Mouse (Mus musculus) midbrain, embryonic 10.5 days (tissue): Measurements from ENCODE around the gene Scube1. TPM values are rescaled to one million over a fixed set of nuclear protein-coding genes. Genes with fewer than 3 reads are reported as not detected.
A peak's percentile ranks its signal among the peaks of the same experiment; 100 is the strongest.

ENCODE experiments used
- DNase-seq: peaks from one replicate; pipeline ENCODE4 v3.0.0-alpha.2; 2017; ENCODE audit warnings: low spot score
- H3K27ac ChIP-seq: fragments of 300-500 bp; sonication (generic); replicated peaks from 2 replicates; pipeline ENCODE4 v1.5.1; 2016; ENCODE audit warnings: mild to moderate bottlenecking
- H3K27me3 ChIP-seq: fragments of 300-500 bp; sonication (generic); 2 replicates; pipeline ENCODE4 v1.6.1; 2016; ENCODE audit warnings: low read depth, mild to moderate bottlenecking; ENCODE audit not compliant: poor library complexity, severe bottlenecking
- H3K36me3 ChIP-seq: fragments of 300-500 bp; sonication (generic); 2 replicates; pipeline ENCODE4 v1.6.1; 2016; ENCODE audit warnings: mild to moderate bottlenecking, moderate library complexity
- H3K4me1 ChIP-seq: fragments of 300-500 bp; sonication (generic); 2 replicates; pipeline ENCODE4 v1.6.1; 2016
- H3K4me3 ChIP-seq: fragments of 300-500 bp; sonication (generic); 2 replicates; pipeline ENCODE4 v1.5.1; 2016; ENCODE audit warnings: mild to moderate bottlenecking, moderate library complexity
- H3K9me3 ChIP-seq: fragments of 300-500 bp; sonication (generic); replicated peaks from 2 replicates; pipeline ENCODE4 v1.6.1; 2016; ENCODE audit warnings: mild to moderate bottlenecking
- WGBS: fragments of 180-500 bp; shearing (Covaris S2); methylation state at CpG from one replicate; pipeline ENCODE4 v1.1.7; 2016; 5-methylcytosine and 5-hydroxymethylcytosine counted together
- polyA plus RNA-seq: library from polyadenylated mRNA; unstranded; fragments of >200 nt; fragmentation: Nextera tagmentation; extraction: Ambion mirVana; gene quantifications from 2 replicates; pipeline ENCODE4 v1.2.1, GENCODE M21; 2016

Scube1 gene
- polyA plus RNA-seq, 1 experiment from 2014 or later = 74.8 TPM

DNA sequence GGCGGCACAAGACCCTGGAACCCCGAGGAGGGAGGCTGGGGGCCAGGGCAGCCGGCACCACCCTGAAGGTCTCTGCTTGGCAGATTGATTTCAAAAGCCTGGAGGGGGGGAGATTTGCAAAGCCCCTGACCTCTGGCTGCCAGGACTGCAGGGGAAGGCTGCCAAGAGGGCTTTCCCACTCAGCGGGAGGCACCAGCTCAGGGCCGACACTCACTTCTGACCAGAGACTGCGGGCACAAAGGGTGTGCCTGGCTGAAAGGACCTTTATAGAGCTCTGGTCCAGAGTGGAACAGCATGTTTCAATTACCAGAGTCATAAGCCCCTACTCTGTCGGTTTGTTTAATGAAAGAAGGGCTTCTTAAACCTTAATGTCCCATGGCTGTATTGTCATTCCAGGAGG, 46.7 kb downstream of the Scube1 start:
- Histone ChIP-seq H3K4me1 (peaks cover 54% of the 10 kb centered on the region), H3K27ac (peak overlapping the region; percentile 75), H3K9me3 (no peaks in the 10 kb centered on the region), H3K4me3 (peak overlapping the region; percentile 27), H3K36me3 (peaks cover 45% of the 10 kb centered on the region), H3K27me3 (peaks cover 57% of the 10 kb centered on the region)
- WGBS = 9% methylated on average over 7 of the region's 7 CpGs
- DNase-seq = peak; percentile 56

DNA sequence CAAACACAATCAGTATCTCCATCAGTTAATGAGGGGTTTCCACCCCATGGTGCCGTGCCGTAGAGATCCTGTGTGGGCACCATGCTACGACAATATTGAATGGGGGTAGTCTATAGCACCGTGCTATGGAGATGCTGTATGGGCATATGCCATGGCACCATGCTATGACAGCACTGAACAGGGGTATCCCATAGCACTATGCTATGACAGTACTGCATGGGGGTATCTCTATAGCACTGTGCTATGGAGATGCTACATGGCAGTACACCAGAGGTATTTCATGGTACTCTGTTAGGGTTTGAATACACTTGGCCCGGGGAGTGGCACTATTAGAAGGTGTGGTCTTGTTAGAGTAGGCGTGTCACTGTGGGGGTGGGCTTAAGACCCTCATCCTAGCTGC, 47.7 kb downstream of the Scube1 start:
- Histone ChIP-seq H3K27me3 (peaks cover 51% of the 10 kb centered on the region), H3K9me3 (no peaks in the 10 kb centered on the region), H3K27ac (no peak overlapping the region), H3K4me1 (peaks cover 47% of the 10 kb centered on the region), H3K36me3 (peaks cover 50% of the 10 kb centered on the region), H3K4me3 (no peak overlapping the region)
- DNase-seq = no peak
- WGBS = 92% methylated on average over 6 of the region's 6 CpGs

DNA sequence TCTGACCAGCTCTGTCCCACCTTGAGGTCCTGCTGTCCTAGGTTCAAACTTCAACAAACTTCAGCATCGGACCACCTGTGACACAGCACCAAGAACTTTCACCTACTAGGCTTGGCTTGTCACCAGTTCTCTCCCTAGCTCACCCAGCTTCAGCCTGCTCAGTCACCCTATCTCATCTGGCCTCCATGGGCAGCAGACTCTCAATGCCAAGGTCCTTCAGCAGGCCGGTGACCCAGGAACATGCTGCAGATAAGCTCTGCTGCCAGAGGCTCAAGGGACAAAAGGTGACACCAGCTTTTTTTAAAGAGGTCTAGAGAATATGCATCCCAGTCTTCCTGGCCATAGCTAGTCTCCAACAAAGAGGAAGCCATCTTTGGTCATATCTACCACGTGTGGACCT, 48.5 kb downstream of the Scube1 start:
- H3K4me3 ChIP-seq = no peak overlapping the region
- peaks cover 59% of the 10 kb centered on the region for H3K36me3 ChIP-seq
- H3K27me3 ChIP-seq = peaks cover 43% of the 10 kb centered on the region
- no peak for DNase-seq
- H3K4me1 ChIP-seq = peaks cover 48% of the 10 kb centered on the region
- no peak overlapping the region for H3K27ac ChIP-seq
- WGBS = 92% methylated on average over 3 of the region's 3 CpGs
- H3K9me3 ChIP-seq = no peaks in the 10 kb centered on the region

DNA sequence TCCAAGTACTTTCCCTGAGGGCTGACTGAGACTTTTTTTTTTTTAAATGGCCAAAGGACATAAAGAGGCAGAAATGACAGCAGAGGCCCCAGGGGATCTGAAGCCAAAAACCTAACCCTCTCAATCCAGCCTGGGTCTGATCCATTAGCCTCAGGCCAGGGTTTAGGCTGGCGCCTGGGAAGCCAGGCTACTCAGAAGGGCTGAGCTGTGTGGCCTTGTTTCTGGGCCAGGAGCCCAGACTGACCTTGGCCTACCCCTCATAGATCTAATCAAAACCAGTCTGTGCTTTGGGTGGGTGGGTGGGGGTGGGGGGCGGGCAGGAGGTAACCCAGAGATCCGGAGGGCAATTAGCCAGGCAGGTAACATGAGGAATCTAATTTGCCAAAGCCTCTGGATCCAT, 51.2 kb downstream of the Scube1 start:
- Histone ChIP-seq H3K27ac (no peak overlapping the region), H3K4me1 (peaks cover 25% of the 10 kb centered on the region), H3K4me3 (no peak overlapping the region), H3K9me3 (no peaks in the 10 kb centered on the region), H3K27me3 (peaks cover 21% of the 10 kb centered on the region), H3K36me3 (peaks cover 72% of the 10 kb centered on the region)
- 76% methylated on average over 3 of the region's 3 CpGs for WGBS
- DNase-seq = no peak

DNA sequence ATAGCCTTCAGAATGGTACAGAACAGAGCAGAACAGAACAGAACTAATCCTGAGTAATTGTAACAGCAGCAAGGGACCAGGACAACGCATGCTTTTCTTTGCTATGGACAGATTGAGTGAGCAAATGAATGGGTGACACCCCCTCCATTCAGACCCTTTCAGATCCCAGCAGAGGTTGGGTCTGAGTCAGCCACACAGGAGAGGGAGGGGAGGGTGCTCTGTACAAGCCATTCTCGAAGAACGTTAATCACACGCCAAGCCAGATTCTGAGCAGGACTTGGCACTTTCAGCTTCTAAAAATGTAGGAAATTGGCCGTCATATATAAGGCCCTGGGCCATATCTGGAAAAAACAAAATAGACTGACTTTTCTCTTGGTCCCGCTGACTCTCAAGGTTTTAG, 57.3 kb downstream of the Scube1 start:
- no peak overlapping the region for H3K27ac ChIP-seq
- peaks cover 46% of the 10 kb centered on the region for H3K27me3 ChIP-seq
- WGBS = 65% methylated on average over 6 of the region's 6 CpGs

DNA sequence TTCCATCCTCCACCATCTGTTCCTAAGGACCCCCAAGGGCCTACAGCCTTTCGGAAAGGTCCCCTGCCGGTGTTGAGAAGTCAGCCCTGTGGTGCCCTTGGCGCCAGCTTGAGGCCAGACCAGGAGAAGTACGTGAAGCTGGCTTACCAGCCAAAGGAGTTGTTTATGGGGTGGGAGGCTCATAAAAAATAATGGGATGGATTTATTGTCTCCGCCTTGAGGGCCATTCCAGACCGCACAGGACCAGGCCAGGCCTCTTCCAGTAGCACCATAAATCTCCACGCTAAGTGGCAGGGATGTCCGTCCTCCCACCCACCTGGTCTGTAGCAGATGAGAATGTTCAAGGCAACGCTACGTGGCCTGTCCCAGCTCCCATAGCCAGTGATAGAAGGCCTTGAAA, 58.4 kb downstream of the Scube1 start:
- peaks cover 70% of the 10 kb centered on the region for H3K4me1 ChIP-seq
- no peak for DNase-seq
- 87% methylated on average over 10 of the region's 10 CpGs for WGBS
- no peak overlapping the region for H3K27ac ChIP-seq
- H3K36me3 ChIP-seq = peaks cover 19% of the 10 kb centered on the region
- H3K4me3 ChIP-seq = no peak overlapping the region
- peaks cover 47% of the 10 kb centered on the region for H3K27me3 ChIP-seq
- no peaks in the 10 kb centered on the region for H3K9me3 ChIP-seq

More for the DNA sequence above, 57.3 kb downstream of the Scube1 start:
- H3K4me3 ChIP-seq = no peak overlapping the region
- H3K36me3 ChIP-seq = peaks cover 30% of the 10 kb centered on the region
- H3K9me3 ChIP-seq = no peaks in the 10 kb centered on the region
- no peak for DNase-seq
- peaks cover 62% of the 10 kb centered on the region for H3K4me1 ChIP-seq

DNA sequence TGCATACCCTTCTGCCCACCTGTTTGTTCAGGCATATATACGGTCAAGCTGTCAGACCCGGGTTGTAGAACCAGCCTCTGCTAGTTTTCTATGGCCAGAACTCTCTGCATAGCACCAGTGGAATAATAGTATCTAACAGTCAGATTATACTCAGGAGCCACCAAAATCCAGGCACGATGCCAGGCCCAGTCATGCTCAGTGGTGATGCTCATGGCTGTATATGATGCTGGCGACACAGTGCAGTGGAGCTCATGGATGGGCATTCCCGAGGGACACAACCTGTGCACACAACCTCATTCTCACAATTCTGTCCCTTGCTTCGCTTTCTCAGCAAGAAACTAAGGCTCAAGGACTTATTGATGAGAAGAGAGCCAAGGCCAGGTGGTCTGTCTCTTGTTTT, 58.8 kb downstream of the Scube1 start:
- Histone ChIP-seq H3K4me3 (no peak overlapping the region), H3K27me3 (peaks cover 51% of the 10 kb centered on the region), H3K9me3 (no peaks in the 10 kb centered on the region), H3K36me3 (peaks cover 16% of the 10 kb centered on the region), H3K27ac (0 out of 2 replicates have a peak overlapping the region, but pooled peaks have one; percentile 28), H3K4me1 (peaks cover 69% of the 10 kb centered on the region)
- 91% methylated on average over 6 of the region's 6 CpGs for WGBS
- DNase-seq = no peak

DNA sequence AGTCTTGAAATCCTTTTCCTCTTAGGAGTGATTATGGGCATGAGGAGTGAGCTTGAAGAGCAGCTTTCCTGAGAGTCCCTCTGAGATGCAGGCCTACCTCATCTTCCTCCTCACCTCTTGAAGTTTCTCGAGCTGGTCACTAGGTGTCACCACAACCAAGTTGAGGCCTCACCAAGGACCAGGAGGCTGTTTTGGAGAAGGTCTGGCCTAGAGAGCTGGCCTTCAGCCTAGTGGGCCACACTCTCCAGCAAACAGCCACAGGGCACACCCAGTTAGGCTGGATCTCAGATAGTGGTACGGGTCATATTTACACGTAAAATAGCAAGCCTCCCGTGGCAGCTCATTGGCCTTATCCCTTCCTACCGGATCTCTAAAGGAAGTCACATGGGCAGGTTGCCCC, 60.1 kb downstream of the Scube1 start:
- peak; percentile 44 for DNase-seq
- Histone ChIP-seq H3K36me3 (peaks cover 14% of the 10 kb centered on the region), H3K27ac (no peak overlapping the region), H3K4me3 (no peak overlapping the region), H3K4me1 (peaks cover 74% of the 10 kb centered on the region), H3K27me3 (peaks cover 64% of the 10 kb centered on the region), H3K9me3 (no peaks in the 10 kb centered on the region)
- 53% methylated on average over 5 of the region's 5 CpGs for WGBS

DNA sequence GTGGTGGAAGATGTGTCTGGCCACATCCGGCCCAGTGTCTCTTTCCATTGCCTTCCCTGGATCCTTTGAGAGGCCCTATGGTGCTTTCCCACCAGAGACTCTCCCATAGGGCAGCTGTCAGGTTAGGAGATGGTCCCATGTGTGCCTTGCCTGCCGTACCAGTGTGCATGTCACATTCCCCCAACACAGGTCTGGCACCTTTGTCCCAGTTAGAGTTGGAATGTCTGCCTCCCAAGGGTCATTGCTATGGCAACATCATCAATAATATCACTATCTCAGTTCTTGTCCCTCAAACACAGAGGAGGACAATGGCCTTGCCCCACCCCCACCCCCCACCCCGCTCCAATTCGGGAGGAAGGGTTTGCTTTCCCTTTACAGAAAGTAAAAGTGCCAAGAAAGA, 61.8 kb downstream of the Scube1 start:
- Histone ChIP-seq H3K9me3 (no peaks in the 10 kb centered on the region), H3K4me3 (peak overlapping the region; percentile 4; the same call in 1 of the 2 replicates), H3K4me1 (peaks cover 76% of the 10 kb centered on the region), H3K27ac (0 out of 2 replicates have a peak overlapping the region, but pooled peaks have one; percentile 20), H3K36me3 (peaks cover 27% of the 10 kb centered on the region), H3K27me3 (peaks cover 68% of the 10 kb centered on the region)
- DNase-seq = no peak
- 39% methylated on average over 4 of the region's 4 CpGs for WGBS

DNA sequence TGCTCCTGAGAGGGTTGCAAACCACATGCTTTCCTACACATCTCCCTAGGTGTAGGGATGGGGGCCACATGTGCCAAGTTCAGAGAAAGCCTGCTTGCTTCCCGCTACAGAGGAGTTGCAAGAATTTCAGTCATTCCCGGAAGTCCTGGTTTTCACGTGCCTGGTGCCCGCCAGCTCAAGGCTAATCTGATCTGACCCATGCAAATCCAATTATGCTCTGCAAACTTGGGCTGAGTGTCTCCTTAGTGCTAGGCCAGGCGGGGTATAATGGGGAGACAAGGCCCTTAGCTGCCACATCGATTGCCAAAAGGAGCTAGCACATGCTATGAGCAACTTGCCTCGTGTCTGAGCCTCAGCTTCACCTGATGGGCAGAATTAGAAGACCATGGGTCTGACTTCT, 62.7 kb downstream of the Scube1 start:
- peak overlapping the region; percentile 63; the same call in 1 of the 2 replicates for H3K27ac ChIP-seq
- DNase-seq = peak; percentile 64
- peaks cover 68% of the 10 kb centered on the region for H3K4me1 ChIP-seq
- H3K36me3 ChIP-seq = peaks cover 37% of the 10 kb centered on the region
- H3K27me3 ChIP-seq = peaks cover 67% of the 10 kb centered on the region
- no peaks in the 10 kb centered on the region for H3K9me3 ChIP-seq
- no peak overlapping the region for H3K4me3 ChIP-seq
- WGBS = 35% methylated on average over 7 of the region's 7 CpGs

DNA sequence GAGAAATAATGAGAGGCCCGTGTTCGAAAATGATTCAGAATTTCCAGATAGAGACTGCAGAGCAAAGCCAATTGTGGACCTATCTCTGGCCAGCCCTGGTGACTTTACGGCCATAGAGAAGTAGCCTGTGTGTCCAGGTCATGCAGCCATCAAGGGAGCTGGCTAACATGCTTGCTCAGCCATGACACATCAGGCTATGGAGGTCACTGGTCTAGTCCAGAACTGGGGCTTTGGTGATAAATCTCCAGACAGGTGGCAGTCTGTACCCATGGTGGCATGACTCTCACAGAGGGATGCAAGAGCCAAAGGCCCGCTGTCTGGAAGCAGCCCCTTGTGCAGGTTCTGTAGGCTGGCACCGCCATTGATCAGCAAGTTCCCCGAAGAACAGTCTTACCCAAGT, 82.3 kb downstream of the Scube1 start:
- H3K4me1 ChIP-seq = peaks cover 27% of the 10 kb centered on the region
- no peak overlapping the region for H3K4me3 ChIP-seq
- no peaks in the 10 kb centered on the region for H3K9me3 ChIP-seq
- H3K27ac ChIP-seq = no peak overlapping the region
- H3K36me3 ChIP-seq = peaks cover 64% of the 10 kb centered on the region
- DNase-seq = no peak
- 94% methylated on average over 6 of the region's 6 CpGs for WGBS
- 0 out of 2 replicates have a peak, but pooled peaks cover under 1% of the 10 kb centered on the region for H3K27me3 ChIP-seq

DNA sequence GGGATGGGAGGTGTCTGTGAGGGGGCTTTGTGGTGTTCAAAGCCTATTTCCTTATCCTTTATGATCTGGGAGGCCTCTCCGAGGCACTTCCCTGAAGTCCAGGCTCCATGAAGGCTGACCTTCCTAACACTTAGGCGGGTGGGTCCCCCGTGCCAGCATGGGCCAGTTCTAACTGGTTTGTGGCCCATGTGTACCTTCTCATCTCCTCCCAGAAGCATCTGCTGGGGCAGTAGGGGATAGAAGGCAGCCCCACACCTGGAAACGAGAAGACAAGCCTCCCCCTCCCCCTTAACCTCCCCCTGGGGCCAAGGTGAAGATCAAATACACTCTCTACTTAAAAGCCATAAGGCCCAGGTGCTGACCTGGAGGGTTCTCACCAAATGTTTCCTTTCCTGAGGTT, 84.6 kb downstream of the Scube1 start:
- 63% methylated on average over 4 of the region's 4 CpGs for WGBS
- DNase-seq = no peak
- H3K27ac ChIP-seq = peak overlapping the region; percentile 57; the same call in 1 of the 2 replicates

DNA sequence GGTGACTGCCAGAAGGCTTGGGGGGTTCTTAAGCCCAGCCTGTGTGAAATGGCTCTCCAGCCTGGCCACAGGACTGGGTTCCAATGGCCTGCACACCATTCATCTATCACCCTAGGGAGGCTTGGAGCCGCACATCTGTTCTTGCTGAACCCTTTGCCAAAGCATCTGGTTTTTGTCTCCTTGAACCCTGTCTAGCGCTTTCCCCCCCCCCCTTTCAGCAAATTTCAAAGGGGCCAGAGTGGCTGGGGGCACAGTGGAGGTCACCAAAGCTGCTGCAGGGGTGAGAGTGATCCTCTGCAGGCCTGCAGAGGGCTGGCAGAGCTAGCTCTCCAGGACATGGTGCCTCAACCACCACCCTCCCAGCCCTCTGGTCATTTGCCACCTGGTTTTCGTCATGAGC, 85.7 kb downstream of the Scube1 start:
- H3K27me3 ChIP-seq = 0 out of 2 replicates have a peak, but pooled peaks cover 6% of the 10 kb centered on the region
- H3K4me3 ChIP-seq = no peak overlapping the region
- H3K36me3 ChIP-seq = peaks cover 70% of the 10 kb centered on the region
- no peaks in the 10 kb centered on the region for H3K9me3 ChIP-seq
- 53% methylated on average over 3 of the region's 3 CpGs for WGBS
- peak overlapping the region; percentile 57 for H3K27ac ChIP-seq
- H3K4me1 ChIP-seq = peaks cover 24% of the 10 kb centered on the region
- DNase-seq = peak; percentile 33

More for the DNA sequence above, 84.6 kb downstream of the Scube1 start:
- Histone ChIP-seq H3K27me3 (0 out of 2 replicates have a peak, but pooled peaks cover 6% of the 10 kb centered on the region), H3K9me3 (no peaks in the 10 kb centered on the region), H3K4me1 (peaks cover 24% of the 10 kb centered on the region), H3K36me3 (peaks cover 70% of the 10 kb centered on the region), H3K4me3 (no peak overlapping the region)
